Mouse (Mus musculus) E14TG2a.4 (cell line): ENCODE results near the gene Dnaic2.

Experiments used
- H3K27me3 ChIP-seq: 2 replicates; pipeline ENCODE4 v1.6.1; 2014; ENCODE audit warnings: low read length, control low read depth; ENCODE audit not compliant: insufficient read depth
- H3K36me3 ChIP-seq: 2 replicates; pipeline ENCODE4 v1.6.1; 2014; ENCODE audit warnings: low read length, control low read depth; ENCODE audit not compliant: insufficient read depth
- H3K4me1 ChIP-seq: replicated peaks from 2 replicates; pipeline ENCODE4 v1.6.1; 2014; ENCODE audit warnings: low read depth, low read length, control low read depth
- H3K4me3 ChIP-seq: replicated peaks from 2 replicates; pipeline ENCODE4 v1.5.1; 2014; ENCODE audit warnings: mild to moderate bottlenecking, low read length
- H3K9me3 ChIP-seq: 2 replicates; pipeline ENCODE4 v1.6.1; 2014; ENCODE audit warnings: low read length, control low read depth
- CTCF ChIP-seq: conservative IDR thresholded peaks from 2 replicates; pipeline ENCODE4 v1.5.1; 2014; ENCODE audit warnings: low read length
- NANOG ChIP-seq: IDR thresholded peaks from 2 replicates; pipeline ENCODE4 v1.6.1; 2014; ENCODE audit warnings: borderline replicate concordance, low read length, mixed read lengths
- POU5F1 ChIP-seq: IDR thresholded peaks from 2 replicates; pipeline ENCODE4 v1.6.1; 2014; ENCODE audit warnings: low read length, borderline replicate concordance

Gene Dnaic2

DNA sequence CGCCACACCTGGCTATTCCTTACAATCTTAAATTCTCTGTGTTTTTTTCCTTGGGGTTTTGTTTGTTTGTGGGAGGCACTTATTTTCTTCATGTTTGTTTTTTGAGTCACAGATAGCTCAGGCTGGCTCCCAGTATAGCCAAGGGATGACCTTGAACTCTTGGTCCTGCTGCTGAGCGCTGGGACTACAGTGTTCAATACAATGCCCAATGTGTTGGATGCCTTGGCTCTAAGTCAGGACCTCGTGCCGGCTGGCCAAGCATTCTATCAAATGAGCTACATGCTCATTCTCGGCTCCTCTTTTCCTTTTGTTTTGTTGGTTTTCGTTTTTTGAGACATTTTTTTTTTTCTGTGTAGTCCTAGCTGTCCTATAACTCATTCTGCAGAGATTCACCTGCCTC is 33.8 kb upstream of the Dnaic2 start:
- TF ChIP-seq NANOG (no peak), POU5F1 (no peak), CTCF (no peak)
- no peaks in the 10 kb centered on the region for H3K9me3 ChIP-seq
- no peaks in the 10 kb centered on the region for H3K27me3 ChIP-seq
- no peak overlapping the region for H3K4me3 ChIP-seq
- peaks cover 60% of the 10 kb centered on the region for H3K4me1 ChIP-seq
- peaks cover 38% of the 10 kb centered on the region for H3K36me3 ChIP-seq

GRCm38 (mm10) chr11:114694451-114694850 is 32.8 kb upstream of the Dnaic2 start:
- no peak for TF ChIP-seq POU5F1
- TF ChIP-seq NANOG: no peak
- TF ChIP-seq CTCF: no peak
- no peaks in the 10 kb centered on the region for H3K27me3 ChIP-seq
- no peak overlapping the region for H3K4me3 ChIP-seq
- H3K9me3 ChIP-seq: no peaks in the 10 kb centered on the region
- peaks cover 68% of the 10 kb centered on the region for H3K4me1 ChIP-seq
- H3K36me3 ChIP-seq: peaks cover 44% of the 10 kb centered on the region

- H3K36me3 ChIP-seq: peaks cover 54% of the 10 kb centered on the region
- no peaks in the 10 kb centered on the region for H3K27me3 ChIP-seq
- peaks cover 47% of the 10 kb centered on the region for H3K4me1 ChIP-seq
- H3K9me3 ChIP-seq: no peaks in the 10 kb centered on the region
- no peak overlapping the region for H3K4me3 ChIP-seq
- TF ChIP-seq POU5F1: no peak
- no peak for TF ChIP-seq NANOG
- no peak for TF ChIP-seq CTCF
Measured at GRCm38 (mm10) chr11:114698496-114698895, 28.7 kb upstream of the Dnaic2 start.

DNA sequence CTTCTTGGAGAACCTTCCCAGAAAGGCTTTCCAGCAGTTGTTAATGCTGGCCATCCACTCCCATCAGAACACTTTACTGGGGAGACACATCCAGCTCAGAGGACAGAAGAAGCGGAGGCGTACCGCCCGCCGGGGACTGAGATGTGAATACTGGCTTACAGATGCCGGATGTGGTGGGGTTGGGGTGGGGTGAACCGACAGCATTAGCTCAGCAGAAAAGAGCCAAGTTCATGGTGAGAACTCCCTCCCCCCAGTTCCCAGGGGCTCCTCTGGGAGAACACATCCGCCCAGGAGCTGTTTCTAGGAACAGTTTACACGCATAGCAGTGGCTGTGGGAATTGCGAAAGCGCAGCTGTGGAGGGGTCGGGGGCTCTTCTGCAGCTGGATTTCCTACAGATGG is 27.7 kb upstream of the Dnaic2 start:
- TF ChIP-seq NANOG (no peak), CTCF (no peak), POU5F1 (no peak)

DNA sequence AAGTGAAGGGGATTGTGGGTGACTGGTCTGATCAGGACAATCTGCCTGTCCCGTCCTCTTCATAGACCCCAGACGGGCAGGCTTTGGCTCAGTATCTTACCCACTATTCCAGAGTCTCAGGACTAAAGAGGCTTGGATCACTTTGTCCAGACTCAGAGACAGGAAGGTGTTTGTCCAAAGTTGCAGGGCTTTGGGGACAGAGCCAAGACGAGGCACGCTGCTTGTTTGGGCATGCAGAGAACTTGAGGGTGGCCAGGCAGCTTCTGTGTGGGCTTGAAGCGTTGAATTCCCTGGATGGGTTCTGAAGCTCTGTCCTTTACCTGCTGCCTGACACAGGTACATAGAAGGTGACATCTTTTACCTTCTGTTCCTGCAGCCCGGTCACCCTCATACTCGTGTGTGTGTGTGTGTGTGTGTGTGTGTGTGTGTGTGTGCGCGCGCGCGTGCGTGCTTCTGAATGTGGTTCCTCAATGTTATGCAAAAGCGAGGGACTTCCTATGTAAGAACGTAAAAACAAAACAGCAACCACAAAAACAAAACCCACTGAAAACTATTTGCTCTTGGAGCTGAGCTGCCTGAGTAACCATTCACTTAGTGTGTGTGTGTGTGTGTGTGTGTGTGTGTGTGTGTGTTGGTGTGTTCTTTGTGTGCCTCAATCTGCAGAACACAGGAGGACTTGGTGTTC is 24.8 kb upstream of the Dnaic2 start:
- TF ChIP-seq POU5F1 (no peak), CTCF (no peak), NANOG (no peak)
- Histone ChIP-seq H3K27me3 (no peaks in the 10 kb centered on the region), H3K4me1 (peaks cover 25% of the 10 kb centered on the region), H3K9me3 (no peaks in the 10 kb centered on the region), H3K36me3 (peaks cover 66% of the 10 kb centered on the region), H3K4me3 (no peak overlapping the region)

More for the DNA sequence above, 27.7 kb upstream of the Dnaic2 start:
- peaks cover 37% of the 10 kb centered on the region for H3K4me1 ChIP-seq
- peaks cover 56% of the 10 kb centered on the region for H3K36me3 ChIP-seq
- no peak overlapping the region for H3K4me3 ChIP-seq
- no peaks in the 10 kb centered on the region for H3K27me3 ChIP-seq
- no peaks in the 10 kb centered on the region for H3K9me3 ChIP-seq

GRCm38 (mm10) chr11:114702996-114703361 is 24.2 kb upstream of the Dnaic2 start:
- H3K36me3 ChIP-seq: peaks cover 68% of the 10 kb centered on the region
- H3K4me1 ChIP-seq: peaks cover 25% of the 10 kb centered on the region
- H3K4me3 ChIP-seq: no peak overlapping the region
- no peaks in the 10 kb centered on the region for H3K27me3 ChIP-seq
- no peak for TF ChIP-seq NANOG
- H3K9me3 ChIP-seq: no peaks in the 10 kb centered on the region

DNA sequence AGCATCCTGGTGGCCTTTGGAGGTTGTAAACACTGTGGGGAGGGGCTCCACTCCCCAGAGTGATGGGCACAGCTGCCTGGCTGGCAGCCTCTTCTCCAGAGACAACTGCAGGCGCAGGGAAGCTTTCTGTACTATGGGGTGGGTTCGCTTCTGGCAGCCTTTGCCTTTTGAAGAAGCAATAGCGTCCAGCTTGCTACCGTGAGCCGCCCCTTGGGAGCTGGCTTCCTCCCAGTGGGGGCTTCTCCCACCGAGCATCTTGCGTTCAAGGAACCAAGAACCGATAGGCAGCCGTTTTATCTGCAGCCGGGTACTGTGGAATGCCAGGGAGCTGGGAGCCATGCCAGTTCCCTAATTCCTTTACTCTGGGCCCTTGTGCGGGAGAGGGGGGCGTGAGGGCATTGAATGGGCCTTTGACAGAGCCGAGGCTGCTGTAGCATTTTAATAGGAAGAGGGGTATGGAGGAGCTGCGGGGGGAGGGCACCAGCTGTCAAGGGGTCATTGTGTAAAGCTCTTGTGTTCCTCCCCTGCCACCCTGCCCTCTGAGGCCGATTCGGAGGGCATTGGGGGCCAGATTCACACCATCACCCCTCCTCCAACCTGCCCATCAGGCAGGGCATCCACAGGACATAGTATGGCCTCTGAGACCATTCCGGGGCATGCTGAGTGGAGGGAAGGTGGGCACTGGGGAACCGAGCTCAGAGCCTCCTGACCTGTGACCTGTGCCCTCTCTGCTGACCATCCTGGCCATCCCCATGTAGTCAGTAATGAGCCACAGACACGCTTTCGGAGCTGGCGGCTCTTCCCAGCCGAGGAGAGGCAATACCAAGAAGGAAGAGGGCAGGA is 22.9 kb upstream of the Dnaic2 start:
- TF ChIP-seq NANOG: no peak
- TF ChIP-seq POU5F1: no peak
- no peak for TF ChIP-seq CTCF
- peaks cover 71% of the 10 kb centered on the region for H3K36me3 ChIP-seq

GRCm38 (mm10) chr11:114706358-114706757 is 20.9 kb upstream of the Dnaic2 start:
- Histone ChIP-seq H3K4me3 (no peak overlapping the region), H3K27me3 (no peaks in the 10 kb centered on the region), H3K9me3 (no peaks in the 10 kb centered on the region), H3K36me3 (peaks cover 84% of the 10 kb centered on the region), H3K4me1 (peaks cover 14% of the 10 kb centered on the region)
- TF ChIP-seq CTCF (no peak), POU5F1 (no peak), NANOG (no peak)

More for the DNA sequence above, 22.9 kb upstream of the Dnaic2 start:
- no peaks in the 10 kb centered on the region for H3K27me3 ChIP-seq
- no peaks in the 10 kb centered on the region for H3K9me3 ChIP-seq
- no peak overlapping the region for H3K4me3 ChIP-seq
- H3K4me1 ChIP-seq: peaks cover 18% of the 10 kb centered on the region
